Mouse (Mus musculus) gastrocnemius, adult 2 months (tissue): ENCODE measurements around the gene Stn1. TPM values are rescaled to one million over a fixed set of nuclear protein-coding genes. Genes with fewer than 3 reads are reported as not detected.
A peak's percentile ranks its signal among the peaks of the same experiment; 100 is the strongest.

Experiments
- DNase-seq: peaks from one replicate; pipeline ENCODE4 v3.0.0; 2022
- H3K27ac ChIP-seq: fragments of 200-600 bp; 2 replicates; pipeline ENCODE4 v1.8.1; 2022; ENCODE audit warnings: mild to moderate bottlenecking
- H3K4me3 ChIP-seq: fragments of 200-600 bp; 2 replicates; pipeline ENCODE4 v1.8.1; 2022; ENCODE audit warnings: mild to moderate bottlenecking, moderate library complexity
- CTCF ChIP-seq: fragments of 200-600 bp; IDR thresholded peaks from 2 replicates; pipeline ENCODE4 v1.8.1; 2022; ENCODE audit warnings: antibody characterized with exemption, mild to moderate bottlenecking, moderate library complexity
- intact Hi-C: fragments of 180-260 bp; cut with DNase I; formaldehyde crosslinking; loops from one replicate; pipeline ENCODE4 v1.15.1; 2025
- total RNA-seq, 2 experiments: library from RNA; stranded (reverse); gene quantifications; 2 replicates each; pipeline ENCODE4 v1.2.3; 2021

Stn1 gene
- total RNA-seq, 2 experiments from 2014 or later: 3.8 to 5.6 TPM

DNA sequence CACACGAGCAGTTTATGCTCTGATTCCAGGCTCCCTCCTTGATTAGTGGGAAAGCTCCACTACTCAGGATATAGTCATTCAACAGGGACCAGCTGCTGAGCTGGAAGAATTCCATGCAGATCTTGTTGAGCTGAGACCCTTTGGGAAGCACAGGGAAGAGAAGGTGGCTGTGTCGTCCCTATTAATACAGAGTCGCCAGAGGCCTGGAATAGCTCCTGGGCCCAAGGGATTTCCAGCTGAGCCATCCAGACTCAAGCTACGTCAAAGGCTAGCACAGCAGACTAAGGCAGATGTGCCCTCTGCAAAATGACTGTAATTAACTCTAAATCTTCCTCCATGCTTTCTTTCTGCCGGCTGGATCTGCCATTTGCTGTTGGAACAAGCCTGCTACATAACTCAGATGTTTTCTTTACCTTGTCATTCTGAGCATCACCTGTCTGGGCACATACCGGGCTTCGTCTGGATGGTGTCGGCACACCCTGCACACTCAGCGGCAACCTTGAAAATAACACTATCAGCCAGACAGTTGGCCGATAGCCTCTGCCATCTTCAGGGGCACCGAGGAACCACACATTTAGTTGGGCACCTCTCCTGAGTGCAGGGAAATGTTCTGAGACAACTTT is 36.8 kb downstream of the Stn1 start:
- H3K27ac ChIP-seq: no peak overlapping the region
- intact Hi-C loops: no loop called here
- DNase-seq: no peak
- H3K4me3 ChIP-seq: no peak overlapping the region
- TF ChIP-seq CTCF: no peak

DNA sequence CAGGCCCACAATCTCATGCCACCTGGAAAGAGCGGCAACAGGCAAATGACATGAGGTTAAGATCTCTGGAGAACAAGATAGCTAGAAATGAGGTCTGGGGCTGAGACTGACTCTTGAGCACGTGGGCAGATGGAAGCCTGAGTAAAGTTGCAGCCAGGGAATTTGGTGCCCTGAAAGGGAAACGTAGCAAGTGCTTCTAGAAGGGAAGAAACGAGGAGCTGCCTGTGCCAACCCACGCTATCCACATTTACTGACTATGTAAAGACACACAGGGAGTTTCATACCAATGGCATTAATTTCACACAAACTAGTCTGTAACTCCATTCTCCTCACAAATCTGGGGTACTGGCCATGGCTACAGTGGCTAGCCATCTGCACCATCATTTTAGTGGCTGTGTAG is 37.5 kb downstream of the Stn1 start:
- intact Hi-C loops: no loop called here

DNA sequence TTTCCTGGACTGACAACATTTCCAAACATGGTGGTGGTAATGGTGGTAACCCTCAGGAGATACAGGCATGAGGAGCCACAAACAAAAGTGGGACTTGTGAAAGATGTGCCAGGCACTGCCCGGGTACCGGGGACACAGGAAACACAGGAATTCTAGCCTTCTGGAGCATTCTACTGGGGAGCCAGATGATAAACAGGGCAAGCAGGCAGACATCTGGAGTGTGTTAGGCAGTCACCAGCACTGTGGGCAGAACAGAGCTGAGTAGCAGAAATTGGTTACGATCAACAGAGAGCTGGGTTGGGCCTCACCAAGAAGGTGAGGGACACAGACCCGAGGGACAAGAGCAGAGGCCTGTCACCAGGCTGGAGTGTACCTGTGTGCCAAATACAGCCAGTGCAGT is 38.4 kb downstream of the Stn1 start:
- Histone ChIP-seq H3K4me3 (no peak overlapping the region), H3K27ac (no peak overlapping the region)
- intact Hi-C loops: no loop called here
- no peak for TF ChIP-seq CTCF
- no peak for DNase-seq

More for the DNA sequence above, 37.5 kb downstream of the Stn1 start:
- DNase-seq: no peak
- no peak overlapping the region for H3K4me3 ChIP-seq
- no peak for TF ChIP-seq CTCF
- no peak overlapping the region for H3K27ac ChIP-seq

DNA sequence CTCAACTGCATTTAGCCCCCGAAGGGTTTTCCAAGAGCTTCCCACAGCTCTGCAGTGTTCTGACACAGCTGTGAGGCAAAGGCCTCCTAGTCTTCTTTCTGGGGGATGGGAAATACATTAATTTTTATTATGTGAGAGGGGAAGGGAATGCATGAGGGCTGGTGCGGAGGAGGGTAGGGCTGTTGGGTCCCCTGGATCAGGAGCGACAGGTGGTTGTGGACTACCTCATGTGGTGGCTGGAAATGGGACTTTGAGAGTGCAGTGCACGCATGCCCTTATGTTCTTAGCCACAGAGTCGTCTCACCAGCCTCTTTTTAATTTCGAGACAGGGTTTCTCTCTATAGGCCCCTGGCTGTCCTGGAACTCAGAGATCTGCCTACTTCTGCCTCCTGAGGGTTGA is 39.6 kb downstream of the Stn1 start:
- TF ChIP-seq CTCF: no peak
- DNase-seq: no peak
- intact Hi-C loops: no loop called here
- H3K27ac ChIP-seq: no peak overlapping the region
- no peak overlapping the region for H3K4me3 ChIP-seq

DNA sequence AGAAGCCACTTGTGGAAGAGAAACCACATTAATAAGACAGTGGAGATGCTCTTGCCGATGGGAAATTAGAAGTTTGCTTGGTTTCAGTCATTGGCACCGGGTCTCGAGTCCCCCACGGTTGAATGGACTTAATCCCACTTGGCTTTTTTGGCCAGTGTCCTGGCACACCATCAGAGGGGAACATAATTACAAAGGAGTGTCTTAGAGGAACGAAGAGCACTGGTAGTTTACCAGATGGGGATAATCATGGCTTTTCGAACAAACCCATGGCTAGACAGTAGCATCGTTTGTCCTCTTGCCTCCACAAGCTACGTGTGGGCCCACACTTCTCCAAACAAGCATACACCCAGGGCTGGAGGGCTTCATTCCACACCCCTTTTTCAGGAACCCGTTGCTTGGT is 40.0 kb downstream of the Stn1 start:
- Histone ChIP-seq H3K27ac (no peak overlapping the region), H3K4me3 (no peak overlapping the region)
- TF ChIP-seq CTCF: no peak
- no peak for DNase-seq
- intact Hi-C loops: no loop called here

DNA sequence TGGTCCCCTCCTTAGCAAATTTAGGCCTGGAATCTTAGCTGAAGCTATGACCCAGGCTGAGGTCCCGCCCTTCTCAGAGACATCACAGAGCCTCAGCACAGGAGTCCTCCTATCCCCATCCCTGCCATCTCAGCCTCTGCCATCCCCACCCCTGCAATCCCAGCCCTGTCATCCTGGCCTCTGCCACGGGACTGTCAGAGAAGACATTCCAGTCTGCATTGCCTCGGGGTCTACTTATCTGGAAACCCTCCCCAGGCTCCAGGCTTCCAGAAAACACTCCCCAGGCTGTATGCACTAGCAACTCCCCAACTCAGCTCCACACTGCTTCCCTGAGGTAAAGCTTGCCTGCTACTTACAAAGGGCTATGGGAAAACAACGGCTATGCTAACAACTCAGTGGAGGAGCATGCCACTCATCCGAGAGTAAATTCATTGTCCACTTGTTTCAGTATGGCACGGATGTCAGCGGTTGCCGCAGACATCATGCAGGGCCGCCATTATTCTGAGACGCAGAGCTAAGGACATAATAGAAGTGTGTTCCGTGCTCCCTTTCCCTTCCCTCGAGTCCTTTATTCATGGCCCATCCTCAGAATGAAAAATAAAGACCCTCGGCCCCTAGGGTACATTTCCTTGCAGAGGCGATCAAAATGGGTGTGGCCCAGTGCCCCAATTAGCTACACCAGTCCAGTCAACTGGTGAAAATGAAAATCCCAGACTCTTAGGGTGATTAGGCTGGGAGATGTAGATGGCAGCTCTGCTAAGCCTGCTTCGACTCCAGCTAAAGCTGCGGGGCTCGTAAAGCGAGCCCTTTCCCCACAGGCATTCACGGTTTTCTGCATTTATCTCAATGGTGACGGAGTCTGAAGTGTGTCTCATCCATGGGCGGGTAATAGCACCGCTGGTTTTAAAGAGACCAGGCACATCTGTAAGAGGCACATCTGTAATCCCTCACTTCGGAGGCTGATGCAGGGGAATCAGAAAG is 44.0 kb downstream of the Stn1 start:
- no peak for TF ChIP-seq CTCF
- no peak overlapping the region for H3K4me3 ChIP-seq
- H3K27ac ChIP-seq: no peak overlapping the region
- no peak for DNase-seq
- intact Hi-C loops: no loop called here

DNA sequence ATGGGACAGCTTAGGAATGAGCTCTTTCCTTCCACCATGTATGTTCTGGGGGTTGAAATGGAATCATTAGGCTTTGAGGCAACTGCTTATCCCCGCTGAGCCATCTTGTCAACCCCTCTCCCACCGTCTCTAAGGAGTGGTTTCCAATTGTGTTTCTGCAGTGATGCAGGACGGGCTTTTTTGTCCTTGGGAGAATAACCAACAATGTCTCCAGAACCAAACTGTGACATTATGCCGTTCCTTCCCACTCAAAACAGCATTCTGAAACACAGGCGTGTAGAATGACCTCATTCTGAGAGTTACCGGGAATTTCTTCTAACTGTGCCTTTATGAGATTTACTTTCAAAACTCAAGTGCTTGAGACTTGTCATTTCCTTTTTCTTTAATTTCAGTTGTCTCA is 44.9 kb downstream of the Stn1 start:
- intact Hi-C loops: no loop called here
- DNase-seq: no peak
- no peak overlapping the region for H3K27ac ChIP-seq
- no peak for TF ChIP-seq CTCF
- H3K4me3 ChIP-seq: no peak overlapping the region

DNA sequence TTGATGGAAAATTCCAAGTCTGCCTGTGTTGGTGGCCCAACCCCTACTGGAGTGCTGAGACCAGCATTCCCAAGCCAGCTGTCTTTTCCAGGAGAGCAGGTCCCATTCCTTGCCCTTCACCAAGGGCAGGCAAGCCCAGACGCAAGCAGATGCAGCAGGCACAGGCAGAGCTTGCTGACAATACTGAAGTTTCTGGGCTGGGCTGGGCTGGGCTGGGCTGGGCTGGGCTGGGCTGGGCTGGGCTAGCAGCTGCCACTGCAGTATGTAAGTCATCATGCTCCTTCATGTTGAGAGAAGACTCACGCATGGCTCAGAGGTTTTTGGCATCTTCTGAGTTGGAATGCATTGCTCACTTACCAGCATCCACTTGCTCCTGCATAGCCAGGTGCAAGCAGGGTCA is 45.5 kb downstream of the Stn1 start:
- TF ChIP-seq CTCF: no peak
- peak overlapping the region; percentile 43; the same call in 1 of the 2 replicates for H3K27ac ChIP-seq
- H3K4me3 ChIP-seq: no peak overlapping the region
- intact Hi-C loops: no loop called here
- DNase-seq: no peak

DNA sequence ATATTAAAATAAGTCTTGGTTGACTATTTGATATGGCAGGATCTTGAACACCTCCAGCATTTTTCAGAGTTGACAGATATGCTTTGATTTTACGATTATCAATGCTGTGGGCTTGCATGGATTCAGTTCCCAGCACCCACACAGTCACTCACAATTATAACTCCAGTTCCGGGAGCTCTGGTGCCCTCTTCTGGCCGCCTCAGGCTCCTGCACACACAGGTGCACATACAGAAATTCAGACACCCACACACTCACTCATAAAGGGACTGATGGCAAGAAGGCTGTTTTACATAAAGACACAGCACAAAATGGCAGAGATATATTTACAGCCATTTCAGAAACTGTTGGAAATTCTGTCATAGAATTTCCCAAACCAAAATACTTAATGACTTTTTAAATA is 48.1 kb downstream of the Stn1 start:
- intact Hi-C loops: no loop called here
- peak; percentile 28; the same call in 1 of the 2 replicates for TF ChIP-seq CTCF

DNA sequence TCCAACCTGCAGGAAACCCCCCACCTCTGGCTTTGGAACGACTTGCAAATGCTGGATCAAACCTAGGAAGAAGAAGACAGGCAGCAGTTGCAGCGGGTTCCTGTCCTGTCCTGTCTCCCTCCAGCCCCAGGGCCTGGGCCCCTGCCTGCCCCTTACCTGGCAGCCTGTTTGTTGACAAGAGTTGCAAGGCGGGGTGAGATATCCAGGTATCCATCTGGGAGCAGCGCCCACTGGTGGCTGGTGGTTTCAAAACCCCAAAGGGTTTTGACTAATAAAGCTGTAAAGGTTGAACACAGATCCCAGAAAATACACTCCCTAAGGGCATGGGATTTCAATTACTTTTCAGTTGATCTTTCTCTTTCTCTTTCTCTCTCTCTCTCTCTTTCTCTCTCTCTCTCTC is 49.1 kb downstream of the Stn1 start:
- peak; percentile 50 for DNase-seq
- Histone ChIP-seq H3K27ac (no peak overlapping the region), H3K4me3 (no peak overlapping the region)
- intact Hi-C loops: no loop called here
- peak; percentile 52 for TF ChIP-seq CTCF

More for the DNA sequence above, 48.1 kb downstream of the Stn1 start:
- no peak for DNase-seq
- Histone ChIP-seq H3K4me3 (no peak overlapping the region), H3K27ac (no peak overlapping the region)

DNA sequence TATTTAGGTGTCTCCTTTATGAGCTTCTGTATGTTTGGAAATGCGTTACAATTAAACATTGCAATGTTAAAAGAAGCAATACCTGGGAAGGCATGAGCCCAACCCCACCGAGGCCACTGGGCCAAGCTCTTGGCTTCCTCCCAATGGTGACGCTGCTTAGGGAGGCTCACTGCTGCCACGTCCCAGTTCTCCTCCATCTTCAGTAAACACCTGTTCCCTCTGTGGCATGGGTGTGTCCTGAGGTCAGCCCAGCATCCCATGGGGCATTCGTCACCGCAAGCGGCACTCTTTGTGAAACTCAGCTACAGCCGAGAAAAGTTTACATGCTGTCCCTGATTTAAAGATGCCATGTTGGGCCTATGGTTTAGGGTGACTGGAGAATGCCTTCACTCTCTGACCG is 49.7 kb downstream of the Stn1 start:
- H3K4me3 ChIP-seq: no peak overlapping the region
- TF ChIP-seq CTCF: no peak
- intact Hi-C loops: no loop called here
- no peak for DNase-seq
- no peak overlapping the region for H3K27ac ChIP-seq

DNA sequence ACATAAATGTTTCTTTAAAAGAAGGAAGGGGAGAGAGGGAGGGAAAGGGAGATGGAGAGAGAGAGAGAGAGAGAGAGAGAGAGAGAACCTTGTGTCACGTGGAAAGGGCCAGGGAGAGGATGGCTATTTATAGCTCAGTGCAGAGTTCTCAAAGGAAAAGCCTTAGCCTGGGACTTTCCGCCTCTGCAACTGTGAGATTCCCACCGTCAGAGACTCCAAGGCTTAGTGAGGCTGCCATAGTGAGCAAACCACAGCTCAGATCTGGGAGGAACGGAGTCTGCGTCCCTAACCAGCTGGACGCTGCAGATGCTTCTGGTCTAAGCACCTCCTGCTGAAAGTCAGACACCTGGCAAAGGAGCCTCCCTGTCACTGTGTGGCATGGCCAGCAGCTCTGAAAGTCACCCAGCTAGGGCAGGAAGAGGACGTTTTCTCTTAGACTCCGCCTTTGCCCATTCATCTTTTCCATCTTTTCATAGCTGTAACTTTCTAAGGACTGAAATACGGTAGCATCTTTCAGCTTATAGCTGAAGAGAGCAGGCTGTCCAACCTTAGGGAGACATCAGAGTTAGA is 51.2 kb downstream of the Stn1 start:
- peak; percentile 43 for DNase-seq
- Histone ChIP-seq H3K4me3 (peak overlapping the region; percentile 56), H3K27ac (peak overlapping the region; percentile 90)
- no peak for TF ChIP-seq CTCF
- intact Hi-C loops: no loop called here

DNA sequence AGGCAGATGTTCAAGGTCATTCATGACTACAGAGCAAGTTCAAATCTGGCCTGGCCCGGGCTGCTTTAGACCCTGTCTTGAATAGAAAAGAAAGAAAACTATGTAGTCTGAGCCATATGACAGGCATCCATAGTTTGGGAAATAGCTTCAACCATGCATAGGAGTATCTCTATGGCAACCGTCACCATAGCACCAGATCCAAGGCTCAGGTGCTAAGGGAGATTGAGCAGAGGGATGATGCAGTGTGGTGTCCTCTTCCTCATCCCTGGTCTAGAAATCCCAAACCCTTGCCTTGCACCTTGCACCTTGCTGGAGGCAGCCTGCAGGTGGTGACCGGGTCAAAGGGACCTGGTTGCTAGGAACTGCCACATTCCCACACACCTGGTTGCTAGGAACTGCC is 53.2 kb downstream of the Stn1 start:
- intact Hi-C loops: no loop called here
- Histone ChIP-seq H3K4me3 (no peak overlapping the region), H3K27ac (no peak overlapping the region; the same call in 1 of the 2 replicates)
- TF ChIP-seq CTCF: no peak
- no peak for DNase-seq
